Mouse (Mus musculus) C2C12 (cell line): ENCODE results near the gene Selenok.

Experiments
- CEBPB ChIP-seq: IDR thresholded peaks from one replicate; pipeline ENCODE4 v1.6.1; 2011; ENCODE audit warnings: low read depth, mild to moderate bottlenecking, control low read depth, moderate library complexity
- CTCF ChIP-seq: IDR thresholded peaks from one replicate; pipeline ENCODE4 v1.5.1; 2011; ENCODE audit not compliant: control insufficient read depth, insufficient read depth, insufficient read length
- FOSL1 ChIP-seq: IDR thresholded peaks from one replicate; pipeline ENCODE4 v1.8.0; 2011; ENCODE audit warnings: mild to moderate bottlenecking, low read length; ENCODE audit not compliant: poor library complexity, insufficient read depth, severe bottlenecking
- MAX ChIP-seq: IDR thresholded peaks from one replicate; pipeline ENCODE4 v1.6.1; 2011; ENCODE audit warnings: mild to moderate bottlenecking, control low read depth
- MYOD1 ChIP-seq: IDR thresholded peaks from one replicate; pipeline ENCODE4 v1.6.1; 2011; ENCODE audit warnings: low read depth; ENCODE audit not compliant: control insufficient read depth, insufficient read length
- MYOG ChIP-seq: IDR thresholded peaks from one replicate; pipeline ENCODE4 v1.6.1; 2011; ENCODE audit not compliant: control insufficient read depth, insufficient read length; ENCODE audit errors: extremely low read depth
- USF1 ChIP-seq: IDR thresholded peaks from one replicate; pipeline ENCODE4 v1.6.1; 2011; ENCODE audit warnings: low read depth, mild to moderate bottlenecking, control low read depth, moderate library complexity

DNA sequence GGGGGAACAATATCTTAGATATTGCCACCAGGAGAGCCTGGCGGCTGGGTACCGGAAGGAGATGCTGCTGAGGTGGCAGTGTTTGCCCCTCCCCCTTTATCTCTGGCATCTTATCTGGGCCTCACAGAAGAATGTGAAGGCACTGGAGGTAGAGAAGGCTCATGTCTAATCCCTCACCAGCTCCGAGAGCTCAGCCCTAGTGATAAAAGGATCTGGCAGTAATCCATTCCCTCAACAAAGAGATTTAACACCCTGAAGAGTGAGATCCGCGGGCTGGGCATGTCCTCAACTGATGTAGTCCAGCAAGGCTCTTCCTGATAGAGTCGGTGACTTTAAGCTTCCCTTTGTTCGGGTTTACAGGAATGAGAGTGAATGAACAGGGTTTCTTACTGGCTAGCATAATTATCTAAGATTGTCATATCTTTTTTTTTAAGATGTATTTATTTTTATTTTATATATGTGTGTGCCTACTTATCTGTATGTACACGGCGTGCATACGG, 27.7 kb upstream of the Selenok start:
- TF ChIP-seq CTCF (no peak), MYOG (no peak), USF1 (no peak), MYOD1 (no peak), CEBPB (no peak), FOSL1 (no peak), MAX (no peak)
